Mouse (Mus musculus) kidney, adult 11 months (tissue): Measurements from ENCODE around the gene Pphln1.
A peak's percentile ranks its signal among the peaks of the same experiment; 100 is the strongest.

ENCODE experiments used
- DNase-seq: peaks from one replicate; pipeline ENCODE4 v3.0.0; 2022

The Pphln1 gene

GRCm38 (mm10) chr15:93510690-93511336, 112.7 kb downstream of the Pphln1 start:
- no peak for DNase-seq

GRCm38 (mm10) chr15:93512437-93512836, 114.3 kb downstream of the Pphln1 start:
- no peak for DNase-seq

DNA sequence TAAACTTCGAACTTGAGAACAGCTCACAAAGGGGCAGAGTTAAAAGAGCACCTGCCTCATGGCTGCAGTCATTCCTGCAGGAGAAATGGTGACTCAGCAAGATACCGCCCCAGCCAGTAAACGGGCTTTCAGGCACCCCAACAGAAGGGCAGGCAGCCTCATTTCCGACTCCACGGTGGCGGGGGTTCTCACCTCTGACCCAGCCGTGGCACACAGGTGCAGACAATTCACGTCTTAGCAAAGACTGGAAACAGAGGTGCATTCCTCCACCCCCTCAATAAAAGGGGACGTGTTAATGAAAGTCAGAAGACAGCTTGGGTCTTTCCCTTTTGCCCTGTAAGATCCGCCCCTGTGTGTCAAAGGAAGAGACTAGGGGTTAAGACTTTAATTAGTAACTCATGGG, 115.8 kb downstream of the Pphln1 start:
- peak; percentile 76 for DNase-seq

- DNase-seq, result peak; percentile 36
These were observed 117.2 kb downstream of the Pphln1 start for GRCm38 (mm10) chr15:93515316-93515715.

GRCm38 (mm10) chr15:93517022-93517565, 118.9 kb downstream of the Pphln1 start:
- DNase-seq, result no peak

DNA sequence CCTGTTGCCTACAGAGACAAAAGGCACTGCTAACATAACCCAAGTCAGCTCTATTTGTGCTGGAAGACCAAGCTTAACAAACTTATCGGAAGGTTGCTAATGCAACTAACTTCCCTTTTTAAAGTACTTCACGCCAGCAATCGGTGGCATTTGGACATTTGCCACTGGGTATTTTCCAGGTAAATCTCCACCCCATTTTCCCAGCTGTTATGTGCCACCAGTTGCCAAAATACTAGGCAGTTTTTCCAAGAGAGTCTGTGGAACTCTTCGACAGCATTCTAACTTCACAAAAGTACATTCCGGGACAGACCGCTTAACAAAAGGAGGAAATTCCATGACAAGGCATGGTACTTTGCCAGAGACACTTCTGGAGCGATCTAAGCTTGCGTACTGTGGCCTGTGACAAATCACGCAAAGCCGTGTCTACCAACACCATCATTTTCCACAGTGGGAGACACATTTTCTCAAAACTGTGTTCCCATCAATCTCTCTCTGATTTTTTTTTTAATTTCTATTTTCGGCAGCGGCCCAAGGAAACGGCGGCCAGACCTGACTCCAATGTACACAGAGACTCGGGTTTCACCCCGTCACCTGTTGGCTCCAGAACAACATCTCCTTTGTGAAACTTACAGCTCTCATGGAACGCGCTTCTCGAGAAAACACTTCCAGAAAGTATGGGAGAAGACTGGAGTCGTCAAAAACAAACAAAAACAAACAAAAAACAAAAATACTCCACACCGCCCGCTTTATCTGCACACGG, 120.2 kb downstream of the Pphln1 start:
- peak; percentile 59 for DNase-seq

GRCm38 (mm10) chr15:93518941-93519835, 121.0 kb downstream of the Pphln1 start:
- peak; percentile 70 for DNase-seq

- no peak for DNase-seq
These were observed 122.0 kb downstream of the Pphln1 start for GRCm38 (mm10) chr15:93519836-93520826.

- no peak for DNase-seq
These were observed 123.1 kb downstream of the Pphln1 start for GRCm38 (mm10) chr15:93521088-93521786.

DNA sequence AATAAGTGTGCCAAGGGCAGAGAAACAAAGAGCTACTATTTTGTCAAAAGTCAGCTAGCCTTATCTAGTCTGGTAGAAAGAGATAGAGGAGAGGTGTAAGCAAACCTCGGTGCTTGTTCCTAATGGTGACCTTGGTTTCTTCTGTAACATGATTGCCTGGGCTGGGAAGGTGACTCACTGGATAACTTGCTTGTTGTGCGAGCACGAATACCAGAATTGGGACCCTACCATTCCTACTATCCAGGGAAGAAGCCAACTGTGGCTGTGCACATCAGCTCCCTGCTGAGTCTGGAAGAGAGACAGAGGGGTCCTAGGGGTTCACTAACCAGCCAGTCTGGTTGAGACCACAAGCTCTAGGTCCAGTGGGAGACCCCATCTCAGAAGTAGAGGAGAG, 123.6 kb downstream of the Pphln1 start:
- no peak for DNase-seq

DNA sequence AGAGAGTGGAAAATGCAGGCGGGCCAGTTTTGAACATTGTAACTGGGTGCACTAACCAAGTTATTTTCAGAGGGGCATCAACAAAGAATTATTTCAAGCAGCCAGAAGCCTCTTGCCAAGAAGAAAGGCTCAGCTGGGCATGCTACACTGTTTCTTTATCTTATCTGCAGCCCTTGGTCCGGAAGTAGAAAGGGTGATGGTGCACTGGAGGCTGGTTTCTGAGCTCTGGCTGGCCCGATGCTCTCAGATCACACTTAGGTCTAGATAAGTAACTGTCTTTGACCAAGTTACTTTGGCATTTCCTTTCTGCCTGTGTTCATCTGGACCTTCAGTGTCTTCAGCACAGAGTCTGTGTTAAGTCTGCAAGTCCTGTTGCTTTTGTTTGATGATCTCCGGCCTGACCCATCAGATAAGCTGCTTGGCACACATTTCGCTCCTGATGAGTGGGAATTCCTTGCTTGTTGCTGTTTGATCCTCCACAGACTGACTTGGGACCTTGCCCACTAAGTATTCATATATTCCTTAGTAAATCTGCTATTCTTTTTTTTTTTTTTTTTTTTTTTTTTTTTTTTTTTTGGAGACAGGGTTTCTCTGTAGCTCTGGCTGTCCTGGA, 127.3 kb downstream of the Pphln1 start:
- DNase-seq, result no peak

DNA sequence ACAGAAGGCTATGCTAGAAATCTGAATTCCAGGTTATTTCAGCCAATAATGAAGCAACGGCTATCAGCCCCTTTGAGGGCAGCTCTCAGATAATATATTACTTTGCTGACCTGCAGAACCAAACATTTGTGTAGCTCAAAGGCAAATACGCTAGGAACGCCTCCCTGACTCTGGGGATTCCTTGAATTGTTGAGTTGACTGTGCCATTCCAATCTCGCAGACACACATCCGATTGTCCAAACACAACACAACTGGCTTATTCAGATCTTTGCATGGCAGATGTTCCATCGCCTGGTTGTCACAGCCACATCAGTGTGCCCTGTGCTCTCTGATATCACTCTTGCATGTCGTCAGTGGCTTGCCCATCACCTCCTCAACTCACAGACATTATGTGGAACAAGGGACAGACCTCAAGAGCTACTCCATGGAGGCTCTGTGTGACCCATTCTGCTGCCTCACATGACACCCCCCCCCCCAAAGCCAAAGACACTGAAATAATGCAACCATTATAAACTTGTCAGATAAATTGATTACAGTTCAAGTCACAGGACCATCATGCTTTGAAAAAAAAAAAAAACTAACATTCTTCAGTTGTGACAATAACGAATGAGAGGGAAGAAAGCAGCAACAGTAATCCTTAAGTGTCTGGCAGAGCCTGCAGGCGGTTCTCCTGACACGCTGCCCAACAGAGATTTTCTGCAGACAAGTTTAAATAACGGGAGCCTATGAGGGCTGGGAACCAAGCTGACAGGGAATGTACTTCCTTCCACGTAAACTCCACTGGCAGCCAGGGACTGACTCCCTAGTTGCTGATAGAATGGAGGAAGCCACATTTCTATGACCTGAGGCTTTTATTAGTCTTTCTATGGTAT, 131.9 kb downstream of the Pphln1 start:
- DNase-seq, result no peak

DNA sequence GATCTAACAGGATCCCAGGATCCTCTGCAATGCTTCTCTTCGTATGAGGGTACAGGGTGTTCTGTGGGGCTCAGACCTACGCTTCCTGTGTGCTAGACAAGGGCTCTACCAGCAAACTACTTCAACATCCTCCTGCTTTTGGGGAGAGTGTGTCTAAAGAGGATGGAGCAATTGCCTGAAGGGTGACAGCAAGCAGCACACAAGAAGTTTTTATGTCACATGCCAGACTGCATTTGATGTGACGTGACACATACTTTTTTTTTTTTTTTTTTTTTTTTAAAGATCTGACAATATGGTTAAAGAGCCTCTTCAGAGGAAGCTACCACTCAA, 132.5 kb downstream of the Pphln1 start:
- no peak for DNase-seq

DNA sequence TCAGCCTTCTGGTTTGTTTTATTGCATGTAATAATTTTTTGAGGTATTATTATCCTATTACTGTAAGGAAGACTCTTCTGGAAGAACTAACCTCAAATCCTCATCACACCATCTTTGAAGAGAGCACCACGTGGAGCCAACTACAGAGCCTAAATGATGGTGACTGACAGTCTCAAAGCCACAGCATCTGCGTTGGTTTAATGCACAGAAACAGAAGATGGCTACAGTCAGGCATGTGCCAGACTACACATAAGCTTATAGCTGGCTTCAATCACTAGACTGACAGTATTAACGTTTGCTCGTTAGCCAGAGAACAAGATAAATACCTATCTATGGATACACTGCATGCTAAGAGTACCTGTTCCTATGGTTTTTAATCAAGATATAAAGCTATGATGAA, 138.0 kb downstream of the Pphln1 start:
- no peak for DNase-seq

GRCm38 (mm10) chr15:93537745-93538144, 139.6 kb downstream of the Pphln1 start:
- DNase-seq, result no peak

DNA sequence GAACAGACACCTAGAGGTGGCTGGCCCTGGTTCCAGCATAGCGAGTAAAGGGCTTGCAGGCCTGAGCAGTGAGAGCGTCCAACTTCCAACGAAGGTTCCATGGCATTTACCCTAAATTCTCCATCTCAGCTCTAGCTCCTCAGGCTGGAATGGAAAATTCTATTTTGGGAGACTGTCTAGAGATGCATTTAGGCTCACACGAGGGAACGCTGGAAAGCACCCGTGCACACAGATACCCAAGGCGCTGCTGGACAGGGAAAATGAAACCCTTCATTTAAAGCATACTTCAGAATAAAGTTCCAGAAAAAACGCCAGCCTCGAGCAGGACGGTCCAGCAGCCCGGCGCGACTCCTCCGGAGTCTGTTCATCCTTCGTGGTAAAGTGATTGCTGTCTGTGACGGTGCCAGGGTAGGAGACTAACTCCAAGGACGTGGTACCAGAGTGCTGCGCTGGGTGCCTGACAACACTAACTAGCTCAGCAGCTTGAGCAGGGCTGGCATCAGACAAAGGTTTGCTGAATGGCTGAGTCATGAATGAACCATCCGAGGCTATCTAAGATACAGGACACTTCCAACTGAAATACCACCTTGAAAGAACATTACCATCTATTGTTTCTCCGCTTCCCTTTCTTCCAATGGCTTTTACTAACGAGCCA, 140.5 kb downstream of the Pphln1 start:
- DNase-seq, result no peak

DNA sequence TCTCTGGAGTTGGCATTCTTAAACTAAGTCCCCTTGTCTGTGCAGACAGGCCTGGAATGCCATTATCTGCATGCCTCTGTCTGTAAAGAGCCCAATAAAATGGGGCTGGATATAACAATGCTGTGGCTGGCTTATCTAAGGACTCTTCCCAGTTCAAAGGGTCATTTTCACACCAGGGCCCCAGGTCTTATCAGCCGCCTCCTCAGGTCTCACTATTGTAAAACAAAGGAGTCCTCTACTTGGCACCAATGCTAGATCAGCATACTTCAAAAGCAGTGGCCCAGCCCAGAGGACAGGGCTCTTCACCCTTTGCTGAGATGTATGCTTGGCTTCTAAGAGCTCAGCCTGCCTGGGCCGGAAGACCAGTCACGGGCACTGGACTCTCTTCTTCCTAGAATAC, 141.3 kb downstream of the Pphln1 start:
- no peak for DNase-seq
